Mouse (Mus musculus): ENCODE measurements at regions not wholly inside any gene's neighbourhood (a gene's known extent, or its start where the extent isn't known, plus 50 kb on each side); places are given as distances from the start of the nearest gene placed in this dataset.

DNA sequence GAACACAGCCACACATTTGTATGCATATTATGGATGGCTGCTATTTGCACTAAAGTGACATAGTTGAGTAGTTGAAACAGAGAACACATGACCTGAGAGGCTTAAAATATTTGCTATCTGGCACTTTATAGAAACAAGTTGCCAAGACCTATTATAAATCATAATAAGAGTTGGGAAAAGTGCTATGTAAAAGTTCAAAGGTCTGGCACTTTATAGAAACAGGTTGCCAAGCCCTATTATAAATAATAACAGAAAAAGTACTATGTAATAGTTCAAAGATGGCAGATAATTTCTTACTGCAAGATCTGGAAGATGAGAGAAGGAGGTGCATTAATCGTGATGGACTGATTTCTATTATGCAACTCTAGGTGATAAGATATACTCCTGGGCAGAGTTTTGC is 320.2 kb downstream of the Tfap2b start:
- no peaks in the 10 kb centered on the region for H3K27me3 ChIP-seq (ENCODE audit: control insufficient read depth, insufficient read depth, low read length)
- H3K27ac ChIP-seq (ENCODE audit: low read depth, low read length), result no peak overlapping the region
- no peak for ATAC-seq (replicated peaks; ENCODE audit: low FRiP score)
- no peak overlapping the region for H3K4me3 ChIP-seq (ENCODE audit: low read depth, low read length)
- H3K4me1 ChIP-seq (replicated peaks; ENCODE audit: control insufficient read depth, insufficient read depth, low read length), result no peaks in the 10 kb centered on the region
- no peak overlapping the region for H3K9ac ChIP-seq (ENCODE audit: low read length)
- no peaks in the 10 kb centered on the region for H3K9me3 ChIP-seq (ENCODE audit: control insufficient read depth, low read length)
- H3K36me3 ChIP-seq (ENCODE audit: control insufficient read depth, insufficient read depth, low read length), result no peaks in the 10 kb centered on the region
- 81% methylated on average over 1 of the region's 1 CpGs for WGBS
- no peak overlapping the region for H3K4me2 ChIP-seq (ENCODE audit: low read depth, low read length, severe bottlenecking)
- DNase-seq (ENCODE audit: low spot score), result no peak

DNA sequence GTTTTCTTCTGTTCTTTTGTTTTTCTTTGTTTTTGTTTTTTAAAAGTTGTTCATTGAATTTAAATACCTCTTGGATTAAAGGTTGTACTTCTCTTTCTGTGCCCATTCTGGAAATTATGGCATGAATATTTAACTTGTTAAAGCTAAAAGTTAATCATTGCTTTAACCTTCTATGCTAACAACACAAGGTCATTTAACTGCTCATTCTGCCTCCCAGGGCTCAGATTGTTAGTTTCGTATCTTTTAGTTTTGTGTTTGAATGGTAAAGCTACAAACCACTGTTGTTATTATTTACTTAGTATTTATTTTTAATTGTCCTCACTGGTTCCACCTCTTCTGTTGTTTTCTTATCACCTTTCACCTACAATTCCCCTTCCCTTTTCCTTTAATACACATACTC is 322.7 kb downstream of the Tfap2b start:
- 83% methylated on average over 1 of the region's 1 CpGs for WGBS
- no peak overlapping the region for H3K27ac ChIP-seq (ENCODE audit: low read depth, low read length)
- no peak for DNase-seq (ENCODE audit: low spot score)

DNA sequence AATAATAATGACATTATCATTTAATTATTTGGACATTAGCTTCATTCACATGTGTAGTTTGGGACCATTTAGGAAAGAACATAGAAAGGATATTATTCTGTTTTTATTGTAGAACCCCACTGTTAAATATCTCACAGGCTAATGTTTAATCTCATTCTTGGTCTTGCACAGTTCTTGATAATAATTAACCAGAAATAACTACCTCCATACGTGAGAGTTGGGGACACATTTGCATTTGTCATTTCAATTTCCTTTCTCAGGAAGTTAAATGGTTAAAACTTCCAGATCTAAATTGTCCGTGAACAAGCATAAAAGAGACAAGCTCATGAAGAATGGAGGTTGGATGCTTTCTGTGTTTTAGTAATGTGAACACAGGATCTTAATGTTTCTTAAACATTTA is 326.3 kb downstream of the Tfap2b start:
- Histone ChIP-seq H3K36me3 (ENCODE audit: control insufficient read depth, insufficient read depth, low read length) (no peaks in the 10 kb centered on the region), H3K4me3 (ENCODE audit: low read depth, low read length) (no peak overlapping the region), H3K27me3 (ENCODE audit: control insufficient read depth, insufficient read depth, low read length) (no peaks in the 10 kb centered on the region), H3K4me1 (replicated peaks; ENCODE audit: control insufficient read depth, insufficient read depth, low read length) (no peaks in the 10 kb centered on the region), H3K9me3 (ENCODE audit: control insufficient read depth, low read length) (no peaks in the 10 kb centered on the region), H3K4me2 (ENCODE audit: low read depth, low read length, severe bottlenecking) (no peak overlapping the region), H3K27ac (ENCODE audit: low read depth, low read length) (no peak overlapping the region), H3K9ac (ENCODE audit: low read length) (no peak overlapping the region)
- ATAC-seq (replicated peaks; ENCODE audit: low FRiP score) (no peak), DNase-seq (ENCODE audit: low spot score) (no peak)
- 71% methylated on average over 2 of the region's 2 CpGs for WGBS

More for the DNA sequence above, 322.7 kb downstream of the Tfap2b start:
- H3K4me1 ChIP-seq (replicated peaks; ENCODE audit: control insufficient read depth, insufficient read depth, low read length), result no peaks in the 10 kb centered on the region
- H3K4me2 ChIP-seq (ENCODE audit: low read depth, low read length, severe bottlenecking), result no peak overlapping the region
- no peak for ATAC-seq (replicated peaks; ENCODE audit: low FRiP score)
- no peaks in the 10 kb centered on the region for H3K27me3 ChIP-seq (ENCODE audit: control insufficient read depth, insufficient read depth, low read length)
- no peaks in the 10 kb centered on the region for H3K36me3 ChIP-seq (ENCODE audit: control insufficient read depth, insufficient read depth, low read length)
- H3K9ac ChIP-seq (ENCODE audit: low read length), result no peak overlapping the region
- H3K9me3 ChIP-seq (ENCODE audit: control insufficient read depth, low read length), result no peaks in the 10 kb centered on the region
- no peak overlapping the region for H3K4me3 ChIP-seq (ENCODE audit: low read depth, low read length)

DNA sequence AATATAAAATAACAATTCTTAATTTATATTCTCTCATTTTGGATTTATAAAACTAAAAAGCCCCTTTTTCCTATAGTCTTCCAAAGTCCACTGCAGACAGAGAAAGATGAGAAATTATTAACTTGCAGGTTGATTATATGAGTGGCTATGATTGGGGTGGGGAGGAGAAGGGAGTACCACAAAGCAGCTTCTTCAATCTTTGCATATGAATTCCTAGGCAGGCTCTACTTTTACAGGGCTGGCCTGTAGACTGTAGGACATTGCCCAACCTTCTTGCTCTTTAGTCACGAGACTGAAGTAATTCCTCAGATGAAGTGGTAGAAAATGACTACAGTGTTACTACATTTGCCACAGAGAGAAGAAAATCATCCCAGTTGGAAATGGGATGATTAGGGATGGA is 334.3 kb downstream of the Tfap2b start:
- Histone ChIP-seq H3K4me1 (replicated peaks; ENCODE audit: control insufficient read depth, insufficient read depth, low read length) (no peaks in the 10 kb centered on the region), H3K9ac (ENCODE audit: low read length) (no peak overlapping the region), H3K36me3 (ENCODE audit: control insufficient read depth, insufficient read depth, low read length) (no peaks in the 10 kb centered on the region), H3K27me3 (ENCODE audit: control insufficient read depth, insufficient read depth, low read length) (no peaks in the 10 kb centered on the region), H3K4me3 (ENCODE audit: low read depth, low read length) (no peak overlapping the region), H3K4me2 (ENCODE audit: low read depth, low read length, severe bottlenecking) (no peak overlapping the region), H3K9me3 (ENCODE audit: control insufficient read depth, low read length) (no peaks in the 10 kb centered on the region), H3K27ac (ENCODE audit: low read depth, low read length) (no peak overlapping the region)
- 85% methylated on average over 1 of the region's 1 CpGs for WGBS
- ATAC-seq (replicated peaks; ENCODE audit: low FRiP score) (no peak), DNase-seq (ENCODE audit: low spot score) (no peak)

DNA sequence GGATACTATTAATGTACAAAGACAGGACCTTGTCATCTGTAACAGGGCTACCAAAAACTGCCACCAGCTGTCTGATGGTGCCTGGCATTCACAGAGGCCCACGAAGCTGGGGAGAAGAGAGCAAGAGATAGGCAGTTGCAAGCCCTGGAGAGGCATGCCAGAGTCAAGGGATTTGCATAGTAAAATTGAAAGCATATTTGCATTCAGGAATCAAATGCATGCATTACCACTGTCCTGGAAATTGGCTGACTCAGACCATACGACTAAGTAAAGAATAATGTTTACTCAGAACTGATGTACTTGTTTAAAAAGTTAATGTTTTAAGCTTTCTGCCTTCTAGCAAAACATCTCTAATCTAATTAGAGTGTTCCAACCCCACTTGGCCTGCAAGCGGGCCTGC is 357.0 kb downstream of the Tfap2b start:
- H3K36me3 ChIP-seq (ENCODE audit: control insufficient read depth, insufficient read depth, low read length), result no peaks in the 10 kb centered on the region
- H3K4me3 ChIP-seq (ENCODE audit: low read depth, low read length), result no peak overlapping the region
- H3K9ac ChIP-seq (ENCODE audit: low read length), result no peak overlapping the region
- H3K9me3 ChIP-seq (ENCODE audit: control insufficient read depth, low read length), result no peaks in the 10 kb centered on the region
- DNase-seq (ENCODE audit: low spot score), result no peak
- no peak for ATAC-seq (replicated peaks; ENCODE audit: low FRiP score)
- H3K27ac ChIP-seq (ENCODE audit: low read depth, low read length), result no peak overlapping the region
- H3K4me1 ChIP-seq (replicated peaks; ENCODE audit: control insufficient read depth, insufficient read depth, low read length), result no peaks in the 10 kb centered on the region
- no peak overlapping the region for H3K4me2 ChIP-seq (ENCODE audit: low read depth, low read length, severe bottlenecking)
- WGBS, result 47% methylated on average over 3 of the region's 3 CpGs
- no peaks in the 10 kb centered on the region for H3K27me3 ChIP-seq (ENCODE audit: control insufficient read depth, insufficient read depth, low read length)

DNA sequence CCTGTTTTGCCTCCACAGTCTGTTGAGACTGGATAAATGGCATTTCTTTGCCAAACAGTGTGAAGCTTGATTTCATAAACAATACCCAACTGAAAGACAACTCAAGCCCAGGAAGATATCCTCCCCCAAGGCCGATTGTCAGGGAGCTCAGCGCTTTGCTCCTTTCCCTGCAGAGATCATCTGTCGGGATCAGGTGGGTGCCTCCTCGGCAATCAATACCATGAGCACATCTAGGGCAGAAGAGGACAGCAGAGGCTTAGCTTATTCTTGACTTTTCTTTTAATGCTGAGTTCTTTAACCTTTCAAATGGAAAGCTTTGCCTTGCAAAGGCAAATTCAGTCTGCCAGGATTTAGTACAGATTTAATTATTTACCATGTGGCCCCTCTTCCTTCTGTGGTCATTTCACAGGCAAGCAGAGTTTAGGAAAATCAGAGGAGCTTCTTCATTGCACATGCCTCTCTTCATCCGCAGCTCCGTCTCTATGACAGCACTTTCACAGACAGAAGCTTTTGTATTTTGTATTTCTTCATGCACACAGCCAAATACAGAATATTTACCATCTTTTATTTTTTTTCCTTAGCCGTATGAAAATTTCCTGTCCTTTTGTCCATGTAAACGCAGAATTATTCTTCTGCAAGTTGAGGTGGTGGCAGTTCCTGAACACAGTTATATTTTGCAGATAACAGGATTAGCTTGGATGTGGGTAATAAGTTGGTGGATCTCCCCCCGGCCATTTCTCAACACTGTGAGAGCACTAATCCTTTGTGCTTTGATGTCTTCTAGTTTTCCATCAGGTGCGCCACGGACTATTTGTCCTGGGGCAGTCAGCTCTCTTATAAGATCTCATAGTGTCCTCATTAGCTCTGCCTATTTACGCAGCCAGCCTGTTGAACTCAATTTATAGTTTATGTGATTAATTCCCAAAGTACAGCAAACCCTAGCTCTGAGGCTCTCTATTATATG is 374.6 kb downstream of the Tfap2b start:
- ATAC-seq (replicated peaks; ENCODE audit: low FRiP score), result peak; percentile 60; the same call in 1 of the 2 replicates
- no peak overlapping the region for H3K9ac ChIP-seq (ENCODE audit: low read length)
- no peaks in the 10 kb centered on the region for H3K36me3 ChIP-seq (ENCODE audit: control insufficient read depth, insufficient read depth, low read length)
- no peaks in the 10 kb centered on the region for H3K27me3 ChIP-seq (ENCODE audit: control insufficient read depth, insufficient read depth, low read length)
- H3K4me1 ChIP-seq (replicated peaks; ENCODE audit: control insufficient read depth, insufficient read depth, low read length), result no peaks in the 10 kb centered on the region
- 48% methylated on average over 12 of the region's 12 CpGs for WGBS
- H3K9me3 ChIP-seq (ENCODE audit: control insufficient read depth, low read length), result no peaks in the 10 kb centered on the region
- no peak for DNase-seq (ENCODE audit: low spot score)
- H3K4me3 ChIP-seq (ENCODE audit: low read depth, low read length), result no peak overlapping the region
- H3K4me2 ChIP-seq (ENCODE audit: low read depth, low read length, severe bottlenecking), result no peak overlapping the region
- no peak overlapping the region for H3K27ac ChIP-seq (ENCODE audit: low read depth, low read length)

DNA sequence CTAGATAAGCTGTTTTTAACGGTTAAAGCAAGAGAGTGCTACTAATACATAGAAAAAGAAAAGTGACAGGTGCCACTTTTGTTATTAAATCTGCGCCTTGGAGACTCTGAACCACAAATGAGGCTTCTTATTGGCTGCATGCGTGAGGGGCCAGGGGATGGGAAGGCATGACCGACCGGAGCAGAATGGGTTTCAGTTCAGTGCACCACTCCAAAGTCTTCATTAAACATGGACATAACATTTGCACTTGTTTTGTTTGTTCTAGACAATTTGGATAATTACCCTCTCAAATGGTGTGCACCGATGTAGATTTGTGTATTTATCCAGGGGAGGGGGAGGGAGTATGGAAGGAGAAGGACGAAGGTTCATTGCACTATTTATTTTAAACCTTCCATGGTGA is 396.8 kb downstream of the Tfap2b start:
- H3K27me3 ChIP-seq (ENCODE audit: control insufficient read depth, insufficient read depth, low read length), result no peaks in the 10 kb centered on the region
- WGBS, result 83% methylated on average over 7 of the region's 7 CpGs
- H3K4me3 ChIP-seq (ENCODE audit: low read depth, low read length), result no peak overlapping the region
- no peaks in the 10 kb centered on the region for H3K36me3 ChIP-seq (ENCODE audit: control insufficient read depth, insufficient read depth, low read length)
- ATAC-seq (replicated peaks; ENCODE audit: low FRiP score) (no peak), DNase-seq (ENCODE audit: low spot score) (no peak)
- no peaks in the 10 kb centered on the region for H3K4me1 ChIP-seq (replicated peaks; ENCODE audit: control insufficient read depth, insufficient read depth, low read length)
- H3K27ac ChIP-seq (ENCODE audit: low read depth, low read length), result no peak overlapping the region
- H3K4me2 ChIP-seq (ENCODE audit: low read depth, low read length, severe bottlenecking), result no peak overlapping the region
- H3K9ac ChIP-seq (ENCODE audit: low read length), result no peak overlapping the region
- H3K9me3 ChIP-seq (ENCODE audit: control insufficient read depth, low read length), result no peaks in the 10 kb centered on the region

DNA sequence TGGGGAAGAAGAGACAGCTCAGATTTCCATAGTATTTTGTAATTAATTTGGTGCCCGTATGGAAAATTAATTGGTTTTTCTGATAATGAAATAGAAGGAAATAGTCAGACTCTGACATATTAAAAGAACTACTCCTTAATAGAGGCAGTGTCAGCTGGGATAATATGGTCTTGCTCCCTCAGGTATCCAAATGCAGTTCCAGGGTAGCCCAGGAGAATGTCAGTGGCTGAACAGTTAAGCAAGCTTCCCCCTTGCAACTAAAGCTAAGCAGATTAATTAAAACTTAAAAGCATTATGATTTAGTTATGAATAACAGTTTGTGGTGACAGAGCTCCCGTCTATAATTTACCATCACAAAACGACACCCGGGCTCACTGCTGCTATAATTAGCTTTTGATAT is 407.0 kb downstream of the Tfap2b start:
- Histone ChIP-seq H3K9me3 (ENCODE audit: control insufficient read depth, low read length) (no peaks in the 10 kb centered on the region), H3K27ac (ENCODE audit: low read depth, low read length) (no peak overlapping the region), H3K4me1 (replicated peaks; ENCODE audit: control insufficient read depth, insufficient read depth, low read length) (no peaks in the 10 kb centered on the region), H3K4me2 (ENCODE audit: low read depth, low read length, severe bottlenecking) (no peak overlapping the region), H3K36me3 (ENCODE audit: control insufficient read depth, insufficient read depth, low read length) (no peaks in the 10 kb centered on the region), H3K27me3 (ENCODE audit: control insufficient read depth, insufficient read depth, low read length) (no peaks in the 10 kb centered on the region), H3K4me3 (ENCODE audit: low read depth, low read length) (no peak overlapping the region), H3K9ac (ENCODE audit: low read length) (no peak overlapping the region)
- DNase-seq (ENCODE audit: low spot score), result no peak
- no peak for ATAC-seq (replicated peaks; ENCODE audit: low FRiP score)
- WGBS, result 85% methylated on average over 4 of the region's 4 CpGs

DNA sequence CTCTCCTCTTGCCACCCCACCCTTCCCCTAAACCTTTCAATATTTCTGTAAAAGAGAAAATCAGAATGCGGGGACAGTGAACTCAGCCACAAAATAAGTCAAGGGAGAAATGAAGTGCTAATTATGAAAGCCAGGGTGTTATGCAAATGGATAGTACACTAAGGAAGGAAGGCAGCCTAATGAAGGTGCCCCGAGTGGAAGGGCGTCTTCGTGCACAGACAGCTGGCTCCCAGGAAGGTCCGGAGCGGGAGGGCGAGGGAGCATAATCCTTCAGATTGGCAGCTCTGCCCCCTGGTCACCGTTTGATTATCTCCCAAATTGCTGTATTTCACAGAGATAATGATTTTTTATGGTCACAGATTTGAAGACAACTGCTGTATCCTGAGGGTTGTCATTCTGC is 430.4 kb downstream of the Tfap2b start:
- H3K27me3 ChIP-seq (ENCODE audit: control insufficient read depth, insufficient read depth, low read length), result no peaks in the 10 kb centered on the region
- no peak overlapping the region for H3K27ac ChIP-seq (ENCODE audit: low read depth, low read length)
- WGBS, result 68% methylated on average over 8 of the region's 8 CpGs
- no peaks in the 10 kb centered on the region for H3K9me3 ChIP-seq (ENCODE audit: control insufficient read depth, low read length)
- ATAC-seq (replicated peaks; ENCODE audit: low FRiP score) (no peak), DNase-seq (ENCODE audit: low spot score) (no peak)
- no peaks in the 10 kb centered on the region for H3K36me3 ChIP-seq (ENCODE audit: control insufficient read depth, insufficient read depth, low read length)
- H3K9ac ChIP-seq (ENCODE audit: low read length), result no peak overlapping the region
- H3K4me3 ChIP-seq (ENCODE audit: low read depth, low read length), result no peak overlapping the region
- H3K4me1 ChIP-seq (replicated peaks; ENCODE audit: control insufficient read depth, insufficient read depth, low read length), result no peaks in the 10 kb centered on the region
- no peak overlapping the region for H3K4me2 ChIP-seq (ENCODE audit: low read depth, low read length, severe bottlenecking)
